Mouse (Mus musculus) central nervous system, embryonic 14 days (tissue): ENCODE data around the gene Inhbb. TPM values are rescaled to one million over a fixed set of nuclear protein-coding genes. Genes with fewer than 3 reads are reported as not detected.

Experiments
- polyA plus RNA-seq: library from polyadenylated mRNA; depleted of rRNA; stranded (reverse); fragments of >200 nt; gene quantifications from 2 replicates; pipeline ENCODE4 v1.2.3, GENCODE M21; 2012; rRNA removed

Gene Inhbb
- polyA plus RNA-seq: 5.1 and 8.6 TPM in 2 replicates

DNA sequence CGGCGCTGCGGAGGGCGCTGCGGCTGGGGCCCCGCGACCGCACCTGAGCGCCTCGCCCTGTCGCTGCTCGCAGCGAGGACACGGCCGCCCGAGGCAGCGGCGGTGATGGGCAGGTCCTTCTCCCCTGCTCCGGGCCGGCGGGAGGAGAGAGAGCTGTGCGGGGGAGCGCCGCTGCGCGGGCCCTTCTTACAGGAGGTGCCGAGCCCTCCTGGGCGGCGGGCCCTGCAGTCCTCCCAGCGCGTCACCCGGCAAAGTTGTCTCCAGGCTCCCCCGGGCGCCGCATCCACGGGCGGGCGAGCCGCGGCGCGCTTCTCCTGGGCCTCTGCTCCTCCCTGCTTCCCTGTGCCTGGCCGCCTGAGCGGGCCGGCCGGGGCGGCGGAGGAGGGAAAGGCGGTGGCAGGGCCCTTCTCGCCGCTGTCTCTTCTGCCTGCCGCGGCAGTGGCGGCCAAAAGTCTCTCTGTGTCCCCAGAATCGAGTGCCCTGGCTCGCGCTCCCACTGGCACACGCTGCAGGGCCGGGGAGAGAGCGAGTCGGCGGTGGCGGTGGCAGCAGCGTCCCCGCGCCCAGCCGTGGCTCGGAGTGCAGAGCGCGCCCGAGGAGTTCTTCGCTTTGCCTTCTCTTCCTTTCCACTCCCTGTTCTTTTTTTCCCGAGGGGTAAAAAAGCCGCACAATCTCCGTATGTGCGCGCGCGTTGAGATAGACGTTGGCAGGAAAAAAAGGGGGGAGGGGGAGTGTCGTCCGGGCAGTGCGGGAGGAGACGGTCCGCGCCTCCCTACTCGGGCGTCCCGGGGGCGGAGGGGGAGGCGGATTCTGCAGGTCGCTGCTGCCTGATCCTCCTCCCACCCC is at the start of gene Inhbb:
Inhbb (minus strand) TSS at position 673 of the 846 bp plus-strand sequence.

Other genes with a start within 250 kb of the Inhbb start
- gene Ralb, start 82.5 kb upstream of the Inhbb start, polyA plus RNA-seq: 27.2 and 34.6 TPM in 2 replicates
- gene Tmem185b, start 103.9 kb upstream of the Inhbb start, polyA plus RNA-seq: 13.4 and 14.1 TPM in 2 replicates
- 10.0 and 11.1 TPM in 2 replicates for gene Epb41l5, start 226.8 kb upstream of the Inhbb start, polyA plus RNA-seq